Mouse (Mus musculus): ENCODE data around the gene Rab4b. TPM values are rescaled to one million over a fixed set of nuclear protein-coding genes. Genes with fewer than 3 reads are reported as not detected.

The Rab4b gene
- polyA plus RNA-seq, 1 experiment = 65.0 TPM

DNA sequence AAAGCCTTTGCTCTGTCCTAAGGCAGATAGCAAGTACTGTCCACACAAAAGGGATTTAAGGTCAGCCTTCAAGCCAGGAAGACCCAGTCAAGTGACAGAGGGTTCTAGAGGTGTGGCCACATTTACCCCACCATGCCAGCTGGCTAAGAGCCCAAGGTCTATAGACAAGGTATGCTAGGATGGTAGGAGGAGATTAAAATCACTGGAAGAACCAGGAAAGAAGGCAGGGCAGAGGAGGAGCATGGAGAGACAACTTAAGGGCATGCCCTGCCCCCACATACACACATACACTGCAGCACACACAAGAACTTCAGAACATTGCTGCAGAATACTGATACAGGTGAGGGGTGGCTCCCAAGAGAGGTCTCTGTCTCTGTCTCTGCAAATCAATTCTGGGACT lies 59.0 kb downstream of the Rab4b start, which contains the start of gene Cyp2f2:
Gene Cyp2f2, plus strand, starts transcription at position 234 of the 400 bp plus-strand sequence.
- Histone ChIP-seq H3K4me1 (ENCODE audit: control insufficient read depth, insufficient read depth, low read length) (no peaks in the 10 kb centered on the region), H3K4me3 (ENCODE audit: insufficient read depth, low read length) (no peak within 1 kb of the TSS), H3K27ac (ENCODE audit: insufficient read depth, low read depth, low read length) (no peak within 1 kb of the TSS)
- TF ChIP-seq POLR2A (IDR thresholded peaks at IDR 0.05; ENCODE audit: borderline replicate concordance, low read depth, low read length) (no peak), CTCF (IDR thresholded peaks at IDR 0.05; ENCODE audit: low read depth, low read length) (no peak)

Other genes with a start within 250 kb of the Rab4b start
- gene Cyp2a22, start 239.5 kb downstream of the Rab4b start, polyA plus RNA-seq (2012; ENCODE audit: insufficient read depth, insufficient read length, missing spikeins) = 0.23 TPM in 1 of 2 replicates, not detected in the other
- not detected in 2 replicates for gene Cyp2a12, start 149.8 kb downstream of the Rab4b start, polyA plus RNA-seq (2012; ENCODE audit: insufficient read depth, insufficient read length, missing spikeins)
- not detected in 2 replicates for gene Cyp2f2, start 59.0 kb downstream of the Rab4b start, polyA plus RNA-seq (2012; ENCODE audit: insufficient read depth, insufficient read length, missing spikeins)
- not detected in 2 replicates for gene Cyp2t4, start 25.2 kb downstream of the Rab4b start, polyA plus RNA-seq (2012; ENCODE audit: insufficient read depth, insufficient read length, missing spikeins)
- gene Egln2, start 12.1 kb downstream of the Rab4b start, polyA plus RNA-seq (2012; ENCODE audit: insufficient read depth, insufficient read length, missing spikeins) = 30.8 and 31.9 TPM in 2 replicates
- not detected in 2 replicates for gene Gm21983, start 2.2 kb upstream of the Rab4b start, polyA plus RNA-seq (2012; ENCODE audit: insufficient read depth, insufficient read length, missing spikeins)
- not detected in 2 replicates for gene Mia, start 2.3 kb upstream of the Rab4b start, polyA plus RNA-seq (2012; ENCODE audit: insufficient read depth, insufficient read length, missing spikeins)
- 4.0 and 5.0 TPM in 2 replicates for gene BC024978, start 16.9 kb upstream of the Rab4b start, polyA plus RNA-seq (2012; ENCODE audit: insufficient read depth, insufficient read length, missing spikeins)
- 52.0 and 63.3 TPM in 2 replicates for gene Snrpa, start 17.4 kb upstream of the Rab4b start, polyA plus RNA-seq (2012; ENCODE audit: insufficient read depth, insufficient read length, missing spikeins)
- 6.1 and 7.1 TPM in 2 replicates for gene Itpkc, start 49.8 kb upstream of the Rab4b start, polyA plus RNA-seq (2012; ENCODE audit: insufficient read depth, insufficient read length, missing spikeins)
- 21.7 and 22.6 TPM in 2 replicates for gene Coq8b, start 54.1 kb upstream of the Rab4b start, polyA plus RNA-seq (2012; ENCODE audit: insufficient read depth, insufficient read length, missing spikeins)
- 6.2 and 7.6 TPM in 2 replicates for gene Numbl, start 79.5 kb upstream of the Rab4b start, polyA plus RNA-seq (2012; ENCODE audit: insufficient read depth, insufficient read length, missing spikeins)
- 0.84 TPM in 1 of 2 replicates, not detected in the other for gene Ltbp4, start 158.8 kb upstream of the Rab4b start, polyA plus RNA-seq (2012; ENCODE audit: insufficient read depth, insufficient read length, missing spikeins)
- gene Shkbp1, start 177.1 kb upstream of the Rab4b start, polyA plus RNA-seq (2012; ENCODE audit: insufficient read depth, insufficient read length, missing spikeins) = 51.0 and 60.8 TPM in 2 replicates
- 10.4 TPM in 1 of 2 replicates, not detected in the other for gene Gm20479, start 178.5 kb upstream of the Rab4b start, polyA plus RNA-seq (2012; ENCODE audit: insufficient read depth, insufficient read length, missing spikeins)